Mouse (Mus musculus) lung, postnatal 0 days (tissue): ENCODE measurements around the gene Slc13a2.

ENCODE experiments used
- CTCF ChIP-seq: IDR thresholded peaks from 2 replicates; pipeline ENCODE4 v1.5.1; 2016; ENCODE audit warnings: antibody characterized with exemption, mild to moderate bottlenecking
- EP300 ChIP-seq: IDR thresholded peaks from 2 replicates; pipeline ENCODE4 v1.6.1; 2016; ENCODE audit warnings: antibody characterized with exemption, mild to moderate bottlenecking, control low read depth

GRCm38 (mm10) chr11:78467515-78467914 is 45.5 kb upstream of the Slc13a2 start:
- no peak for TF ChIP-seq CTCF
- TF ChIP-seq EP300: no peak
